Comparison of ENCODE assay signal across 8 mouse cellular contexts in the genomic region with DNA sequence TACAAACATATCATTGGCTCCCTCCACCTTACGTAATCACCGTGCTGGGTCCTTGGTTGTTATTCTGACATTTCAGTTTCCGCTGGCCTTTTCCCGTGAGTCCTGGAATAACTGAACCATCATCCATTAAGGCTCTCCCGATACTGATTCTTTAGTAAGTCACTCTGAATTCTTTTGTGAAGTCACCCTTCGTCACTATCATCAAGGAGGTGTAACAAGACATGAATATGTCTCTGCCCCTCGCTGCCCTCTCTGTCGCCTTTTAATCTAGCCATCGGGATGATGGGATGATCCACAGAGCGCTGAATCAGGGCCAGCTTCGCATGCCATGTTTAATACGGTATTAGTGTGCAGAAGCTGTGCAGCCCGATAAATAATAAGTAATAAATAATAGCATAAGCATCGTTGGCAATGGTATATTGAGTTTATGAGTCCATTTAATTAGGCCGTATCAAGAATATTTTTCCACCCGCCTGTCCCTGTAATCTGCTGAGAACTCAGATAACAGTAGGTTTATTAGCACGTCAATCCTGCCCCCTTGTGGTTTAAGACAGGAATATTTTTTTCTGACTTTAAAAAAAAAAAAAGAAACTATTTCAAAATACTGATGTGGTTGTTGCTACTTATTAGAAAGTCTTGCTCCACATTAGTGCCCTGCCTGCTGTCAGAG. TPM values are rescaled to one million over a fixed set of nuclear protein-coding genes. Genes with fewer than 3 reads are reported as not detected.
DNase-seq lines count a peak whose midpoint lies in the region; ATAC-seq and TF ChIP-seq lines count a peak whose summit lies in the region.

No protein-coding gene starts in this region.

- no peak for TF ChIP-seq CTCF in liver, adult 2 months (IDR thresholded peaks at IDR 0.05; ENCODE audit: low read depth, low read length)
- no peak for TF ChIP-seq CTCF in cerebellum, adult 2 months (IDR thresholded peaks at IDR 0.05; ENCODE audit: borderline replicate concordance, insufficient read depth, low read depth, low read length)
- TF ChIP-seq CTCF in forebrain, postnatal 0 days (IDR thresholded peaks at IDR 0.05; ENCODE audit: low read depth) = peak; percentile 71

- H3K9me3 ChIP-seq in forebrain, postnatal 0 days (ENCODE audit: low read length) = no peaks in the 10 kb centered on the region
- no peaks in the 10 kb centered on the region for H3K9me3 ChIP-seq in intestine, embryonic 16.5 days (ENCODE audit: control insufficient read depth, low read length)
- H3K9me3 ChIP-seq in limb, embryonic 15.5 days = no peaks in the 10 kb centered on the region
- H3K9me3 ChIP-seq in neural tube, embryonic 12.5 days = no peaks in the 10 kb centered on the region

- DNase-seq in liver, adult 2 months (ENCODE audit: extremely low read depth, low read depth, low spot score) = peak; percentile 58
- no peak for DNase-seq in liver
- peak; percentile 68 to 74 for DNase-seq in cerebellum, adult 2 months
- peak; percentile 74 for DNase-seq in forebrain, postnatal 0 days

- H3K9ac ChIP-seq in liver, adult 2 months (ENCODE audit: low read depth, low read length) = no peak overlapping the region
- peak overlapping the region; percentile 47 for H3K9ac ChIP-seq in forebrain, postnatal 0 days
- no peak overlapping the region for H3K9ac ChIP-seq in intestine, embryonic 16.5 days (ENCODE audit: low read depth, low read length)
- H3K9ac ChIP-seq in limb, embryonic 15.5 days = no peak overlapping the region
- peak overlapping the region; percentile 35; the same call in 1 of the 2 replicates for H3K9ac ChIP-seq in neural tube, embryonic 12.5 days

- H3K4me2 ChIP-seq in forebrain, postnatal 0 days (ENCODE audit: low read depth) = peak overlapping the region; percentile 54
- H3K4me2 ChIP-seq in intestine, embryonic 16.5 days (ENCODE audit: low read depth, low read length) = peak overlapping the region; percentile 35
- peak overlapping the region; percentile 41 for H3K4me2 ChIP-seq in limb, embryonic 15.5 days
- peak overlapping the region; percentile 63 for H3K4me2 ChIP-seq in neural tube, embryonic 12.5 days (replicated peaks)

- 0 out of 2 replicates have a peak, but pooled peaks have one; percentile 12 for ATAC-seq in forebrain, postnatal 0 days
- ATAC-seq in intestine, embryonic 16.5 days = 0 out of 2 replicates have a peak, but pooled peaks have one; percentile 10
- ATAC-seq in limb, embryonic 15.5 days (ENCODE audit: insufficient number of reproducible peaks, low FRiP score, low TSS enrichment, low read depth) = 0 out of 2 replicates have a peak, but pooled peaks have one; percentile 16
- peak; percentile 38; the same call in 1 of the 2 replicates for ATAC-seq in neural tube, embryonic 12.5 days (ENCODE audit: low FRiP score, low read depth)
- ATAC-seq in monocyte, adult 5-6 weeks (replicated peaks; ENCODE audit: insufficient number of reproducible peaks, low FRiP score, low TSS enrichment, poor library complexity, severe bottlenecking) = no peak

- no peaks in the 10 kb centered on the region for H3K36me3 ChIP-seq in liver, adult 2 months (ENCODE audit: control insufficient read depth, insufficient read depth, low read length)
- H3K36me3 ChIP-seq in forebrain, postnatal 0 days (ENCODE audit: insufficient read depth) = no peaks in the 10 kb centered on the region
- no peaks in the 10 kb centered on the region for H3K36me3 ChIP-seq in intestine, embryonic 16.5 days (ENCODE audit: control insufficient read depth, insufficient read depth, low read length)
- H3K36me3 ChIP-seq in limb, embryonic 15.5 days = no peaks in the 10 kb centered on the region
- H3K36me3 ChIP-seq in neural tube, embryonic 12.5 days = no peaks in the 10 kb centered on the region

- H3K27ac ChIP-seq in liver, adult 2 months (replicated peaks; ENCODE audit: insufficient read depth, low read depth, low read length) = no peak overlapping the region
- peak overlapping the region; percentile 64 for H3K27ac ChIP-seq in cerebellum, adult 2 months (ENCODE audit: insufficient read depth, low read length)
- no peak overlapping the region; the same call in 1 of the 2 replicates for H3K27ac ChIP-seq in forebrain, postnatal 0 days (ENCODE audit: low read depth, low read length)
- no peak overlapping the region for H3K27ac ChIP-seq in intestine, embryonic 16.5 days (ENCODE audit: low read length)
- no peak overlapping the region for H3K27ac ChIP-seq in limb, embryonic 15.5 days
- no peak overlapping the region for H3K27ac ChIP-seq in neural tube, embryonic 12.5 days

- TF ChIP-seq POLR2A in liver, adult 2 months (IDR thresholded peaks at IDR 0.05; ENCODE audit: extremely low read depth, insufficient read depth, low read length) = no peak
- no peak; the same call in 1 of the 2 replicates for TF ChIP-seq POLR2A in cerebellum, adult 2 months (IDR thresholded peaks at IDR 0.05; ENCODE audit: borderline replicate concordance, insufficient read depth, low read length)

- no peaks in the 10 kb centered on the region for H3K4me1 ChIP-seq in liver, adult 2 months (ENCODE audit: control insufficient read depth, insufficient read depth, low read length)
- H3K4me1 ChIP-seq in cerebellum, adult 2 months (ENCODE audit: control insufficient read depth, insufficient read depth, low read length) = no peaks in the 10 kb centered on the region
- H3K4me1 ChIP-seq in forebrain, postnatal 0 days (ENCODE audit: insufficient read depth) = peaks cover 3% of the 10 kb centered on the region; the same call in 1 of the 2 replicates
- peaks cover 20% of the 10 kb centered on the region for H3K4me1 ChIP-seq in intestine, embryonic 16.5 days (ENCODE audit: control insufficient read depth, insufficient read depth, low read length)
- peaks cover 22% of the 10 kb centered on the region for H3K4me1 ChIP-seq in limb, embryonic 15.5 days
- H3K4me1 ChIP-seq in neural tube, embryonic 12.5 days = no peaks in the 10 kb centered on the region

- no peak overlapping the region for H3K4me3 ChIP-seq in liver, adult 2 months (ENCODE audit: insufficient read depth, low read depth, low read length)
- H3K4me3 ChIP-seq in cerebellum, adult 2 months (replicated peaks; ENCODE audit: insufficient read depth, low read depth, low read length) = peak overlapping the region; percentile 55
- peak overlapping the region; percentile 34 for H3K4me3 ChIP-seq in forebrain, postnatal 0 days (ENCODE audit: low read depth, low read length)
- H3K4me3 ChIP-seq in intestine, embryonic 16.5 days (ENCODE audit: low read length) = peak overlapping the region; percentile 24; the same call in 1 of the 2 replicates
- peak overlapping the region; percentile 23; the same call in 1 of the 2 replicates for H3K4me3 ChIP-seq in limb, embryonic 15.5 days
- H3K4me3 ChIP-seq in neural tube, embryonic 12.5 days = peak overlapping the region; percentile 31

- no peaks in the 10 kb centered on the region for H3K79me2 ChIP-seq in liver, adult 2 months (ENCODE audit: control insufficient read depth, insufficient read depth, low read length)

- no peaks in the 10 kb centered on the region for H3K27me3 ChIP-seq in liver, adult 2 months (ENCODE audit: control insufficient read depth, insufficient read depth, low read length)
- no peaks in the 10 kb centered on the region for H3K27me3 ChIP-seq in cerebellum, adult 2 months (ENCODE audit: control insufficient read depth, insufficient read depth, low read length)
- H3K27me3 ChIP-seq in forebrain, postnatal 0 days (ENCODE audit: insufficient read depth, low read length) = no peaks in the 10 kb centered on the region
- H3K27me3 ChIP-seq in intestine, embryonic 16.5 days (replicated peaks; ENCODE audit: control insufficient read depth, insufficient read depth, low read length) = no peaks in the 10 kb centered on the region
- no peaks in the 10 kb centered on the region for H3K27me3 ChIP-seq in limb, embryonic 15.5 days
- no peaks in the 10 kb centered on the region for H3K27me3 ChIP-seq in neural tube, embryonic 12.5 days (replicated peaks)

- WGBS in liver, adult 2 months = 55% methylated on average over 17 of the region's 17 CpGs
- WGBS in cerebellum, adult 2 months = 15% methylated on average over 17 of the region's 17 CpGs
- WGBS in forebrain, postnatal 0 days = 25% methylated on average over 17 of the region's 17 CpGs
- 42% methylated on average over 17 of the region's 17 CpGs for WGBS in intestine, embryonic 16.5 days
- 27% methylated on average over 17 of the region's 17 CpGs for WGBS in limb, embryonic 15.5 days
- WGBS in neural tube, embryonic 12.5 days = 30% methylated on average over 17 of the region's 17 CpGs

RNA-seq across cellular contexts. Expression of a gene that starts 33.8 kb away (rescaled TPM):
- total RNA-seq in liver, adult 2 months (2014; rRNA removed) = 24.6 and 27.7 TPM in 2 replicates
- polyA plus RNA-seq in liver, adult 2 months (2012; rRNA removed) = 18.2 and 19.8 TPM in 2 replicates
- polyA plus RNA-seq in cerebellum, adult 2 months (2012; rRNA removed) = 60.7 and 67.6 TPM in 2 replicates
- 51.3 and 77.3 TPM in 2 replicates for total RNA-seq in forebrain, postnatal 0 days (2014; rRNA removed)
- polyA plus RNA-seq in forebrain, postnatal 0 days (2015; fragmentation: Nextera tagmentation; extraction: Ambion mirVana) = 16.6 and 30.2 TPM in 2 replicates
- 30.8 and 32.4 TPM in 2 replicates for polyA plus RNA-seq in intestine, embryonic 16.5 days (2015; fragmentation: Nextera tagmentation; extraction: Ambion mirVana)
- 40.2 and 43.8 TPM in 2 replicates for polyA plus RNA-seq in limb, embryonic 15.5 days (2015; fragmentation: Nextera tagmentation; extraction: Ambion mirVana)
- polyA plus RNA-seq in neural tube, embryonic 12.5 days (2016; fragmentation: Nextera tagmentation; extraction: Ambion mirVana) = 62.9 and 74.4 TPM in 2 replicates
- 159 to 175 TPM (median 170 TPM) in 3 replicates for total RNA-seq in monocyte, adult 5-6 weeks (2017)

RNA-seq across cellular contexts. Expression of a gene that starts 47.5 kb away (rescaled TPM):
- 1.4 and 1.7 TPM in 2 replicates for total RNA-seq in liver, adult 2 months (2014; rRNA removed)
- polyA plus RNA-seq in liver, adult 2 months (2012; rRNA removed) = 0.76 and 0.80 TPM in 2 replicates
- polyA plus RNA-seq in cerebellum, adult 2 months (2012; rRNA removed) = 9.5 and 13.6 TPM in 2 replicates
- total RNA-seq in forebrain, postnatal 0 days (2014; rRNA removed) = 3.0 and 3.4 TPM in 2 replicates
- polyA plus RNA-seq in forebrain, postnatal 0 days (2015; fragmentation: Nextera tagmentation; extraction: Ambion mirVana) = 4.4 and 7.5 TPM in 2 replicates
- 47.7 and 51.8 TPM in 2 replicates for polyA plus RNA-seq in intestine, embryonic 16.5 days (2015; fragmentation: Nextera tagmentation; extraction: Ambion mirVana)
- 69.8 and 72.6 TPM in 2 replicates for polyA plus RNA-seq in limb, embryonic 15.5 days (2015; fragmentation: Nextera tagmentation; extraction: Ambion mirVana)
- polyA plus RNA-seq in neural tube, embryonic 12.5 days (2016; fragmentation: Nextera tagmentation; extraction: Ambion mirVana) = 10.0 and 10.3 TPM in 2 replicates
- total RNA-seq in monocyte, adult 5-6 weeks (2017) = 2.1 to 7.3 TPM (median 4.2 TPM) in 3 replicates

Comparison
In these comparisons a context has a peak if more than half of its experiments do, and no peak if none do; other contexts are left out.
1. H3K9ac ChIP-seq: peak in forebrain, postnatal 0 days (single experiment) and neural tube, embryonic 12.5 days (single experiment); none in liver, adult 2 months (single experiment), intestine, embryonic 16.5 days (single experiment) and limb, embryonic 15.5 days (single experiment).
2. Peak in every context shown above with its lines, with median percentiles within 50 percentile points of each other: H3K4me2 ChIP-seq.